Mouse (Mus musculus): ENCODE measurements around the gene Mlf1. TPM values are rescaled to one million over a fixed set of nuclear protein-coding genes. Genes with fewer than 3 reads are reported as not detected.
A peak's percentile ranks its signal among the peaks of the same experiment; 100 is the strongest.

Mlf1 gene
- total RNA-seq (2021), result 1 to 10 TPM; 2.6 to 4.7 TPM
- long read RNA-seq, transcript Mlf1-202 (7 exons, 1,114 nt), result major isoform, 6 of 7 reads
- long read RNA-seq, partial matches to known transcripts, result 0 of 7 reads
- long read RNA-seq, other reads (novel, unspliced or antisense), result 1 of 7 reads

GRCm38 (mm10) chr3:67373872-67374271 lies at the start of gene Mlf1:
TSS of gene Mlf1 (plus strand) at chr3:67374097.
- DNase-seq (ENCODE audit: low spot score in 2 of 2), result peak; percentile 89 to 91

GRCm38 (mm10) chr3:67339558-67339957 lies 34.3 kb upstream of the Mlf1 start:
- no peak for DNase-seq (ENCODE audit: low spot score in 2 of 2)

GRCm38 (mm10) chr3:67340921-67341320 lies 33.0 kb upstream of the Mlf1 start:
- DNase-seq (ENCODE audit: low spot score in 2 of 2), result no peak

- DNase-seq (ENCODE audit: low spot score in 2 of 2), result peak in 1 of 2 experiments; percentile 20
Measured at GRCm38 (mm10) chr3:67343004-67343662, 30.8 kb upstream of the Mlf1 start.

- DNase-seq (ENCODE audit: low spot score in 2 of 2), result peak; percentile 77 to 80
Measured at GRCm38 (mm10) chr3:67344599-67344998, 29.3 kb upstream of the Mlf1 start.

- no peak for DNase-seq (ENCODE audit: low spot score in 2 of 2)
Measured at GRCm38 (mm10) chr3:67346674-67347073, 27.2 kb upstream of the Mlf1 start.

- no peak for DNase-seq (ENCODE audit: low spot score in 2 of 2)
Measured at GRCm38 (mm10) chr3:67351406-67352127, 22.3 kb upstream of the Mlf1 start.

- DNase-seq (ENCODE audit: low spot score in 2 of 2), result peak; percentile 41 to 67
Measured at GRCm38 (mm10) chr3:67352128-67352762, 21.7 kb upstream of the Mlf1 start.

- no peak for DNase-seq (ENCODE audit: low spot score in 2 of 2)
Measured at GRCm38 (mm10) chr3:67352763-67353149, 21.1 kb upstream of the Mlf1 start.

GRCm38 (mm10) chr3:67358376-67358775 lies 15.5 kb upstream of the Mlf1 start:
- DNase-seq (ENCODE audit: low spot score in 2 of 2), result no peak

- no peak for DNase-seq (ENCODE audit: low spot score in 2 of 2)
Measured at GRCm38 (mm10) chr3:67366087-67366892, 7.6 kb upstream of the Mlf1 start.

GRCm38 (mm10) chr3:67367481-67367880 lies 6.4 kb upstream of the Mlf1 start:
- DNase-seq (ENCODE audit: low spot score in 2 of 2), result no peak

- DNase-seq (ENCODE audit: low spot score in 2 of 2), result no peak
Measured at GRCm38 (mm10) chr3:67369407-67370079, 4.4 kb upstream of the Mlf1 start.

GRCm38 (mm10) chr3:67372194-67372593 lies 1.7 kb upstream of the Mlf1 start:
- DNase-seq (ENCODE audit: low spot score in 2 of 2), result no peak

GRCm38 (mm10) chr3:67372781-67373180 lies 1.1 kb upstream of the Mlf1 start:
- no peak for DNase-seq (ENCODE audit: low spot score in 2 of 2)

- no peak for DNase-seq (ENCODE audit: low spot score in 2 of 2)
Measured at GRCm38 (mm10) chr3:67374360-67374778, 472 bp downstream of the Mlf1 start.

- DNase-seq (ENCODE audit: low spot score in 2 of 2), result no peak
Measured at GRCm38 (mm10) chr3:67375063-67375462, 1.2 kb downstream of the Mlf1 start, which contains the start of gene Gm17402. TSS of gene Gm17402 (minus strand) at chr3:67375163.

- no peak for DNase-seq (ENCODE audit: low spot score in 2 of 2)
Measured at GRCm38 (mm10) chr3:67378215-67378614, 4.3 kb downstream of the Mlf1 start.

GRCm38 (mm10) chr3:67429338-67429998 lies 55.6 kb downstream of the Mlf1 start:
- DNase-seq (ENCODE audit: low spot score in 2 of 2), result peak in 1 of 2 experiments; percentile 9

GRCm38 (mm10) chr3:67429999-67430380 lies 56.1 kb downstream of the Mlf1 start, which contains the start of gene Gfm1:
TSS of gene Gfm1 (plus strand) at chr3:67430096.
- DNase-seq (ENCODE audit: low spot score in 2 of 2), result peak; percentile 90 to 92
